Mouse (Mus musculus) brain, embryonic 14.5 days (tissue): ENCODE results near the gene Mvd. TPM values are rescaled to one million over a fixed set of nuclear protein-coding genes. Genes with fewer than 3 reads are reported as not detected.
A peak's percentile ranks its signal among the peaks of the same experiment; 100 is the strongest.

Experiments
- DNase-seq: peaks from one replicate; pipeline ENCODE4 v3.0.0-alpha.2; 2011; ENCODE audit warnings: low read depth
- CTCF ChIP-seq: fragments of 200-500 bp; IDR thresholded peaks from 2 replicates; pipeline ENCODE4 v1.5.1; 2012; ENCODE audit warnings: inconsistent platforms, mild to moderate bottlenecking, moderate library complexity, borderline replicate concordance; ENCODE audit not compliant: insufficient read depth, insufficient read length; ENCODE audit errors: extremely low read depth
- POLR2A ChIP-seq: fragments of 200-500 bp; IDR thresholded peaks from 2 replicates; pipeline ENCODE4 v1.6.1; 2012; ENCODE audit warnings: mild to moderate bottlenecking, inconsistent platforms, borderline replicate concordance; ENCODE audit not compliant: poor library complexity, insufficient read depth, insufficient read length, severe bottlenecking; ENCODE audit errors: extremely low read depth
- polyA plus RNA-seq: library from polyadenylated mRNA; depleted of rRNA; stranded (reverse); fragments of >200 nt; gene quantifications from 2 replicates; pipeline ENCODE4 v1.2.3, GENCODE M21; 2012

Gene Mvd
- polyA plus RNA-seq, 1 experiment: 60.8 TPM

GRCm38 (mm10) chr8:122432443-122433268, 10.6 kb downstream of the Mvd start, which contains the start of gene Cyba:
TSS of gene Cyba (minus strand) at chr8:122432930.
- no peak for TF ChIP-seq POLR2A
- no peak for TF ChIP-seq CTCF
- peak; percentile 56 for DNase-seq

GRCm38 (mm10) chr8:122431694-122432442, 11.4 kb downstream of the Mvd start:
- peak; percentile 3 for DNase-seq

GRCm38 (mm10) chr8:122430646-122431045, 12.6 kb downstream of the Mvd start:
- no peak for DNase-seq
- no peak for TF ChIP-seq POLR2A
- TF ChIP-seq CTCF: no peak

More at GRCm38 (mm10) chr8:122431694-122432442, 11.4 kb downstream of the Mvd start:
- TF ChIP-seq CTCF (no peak), POLR2A (no peak)

DNA sequence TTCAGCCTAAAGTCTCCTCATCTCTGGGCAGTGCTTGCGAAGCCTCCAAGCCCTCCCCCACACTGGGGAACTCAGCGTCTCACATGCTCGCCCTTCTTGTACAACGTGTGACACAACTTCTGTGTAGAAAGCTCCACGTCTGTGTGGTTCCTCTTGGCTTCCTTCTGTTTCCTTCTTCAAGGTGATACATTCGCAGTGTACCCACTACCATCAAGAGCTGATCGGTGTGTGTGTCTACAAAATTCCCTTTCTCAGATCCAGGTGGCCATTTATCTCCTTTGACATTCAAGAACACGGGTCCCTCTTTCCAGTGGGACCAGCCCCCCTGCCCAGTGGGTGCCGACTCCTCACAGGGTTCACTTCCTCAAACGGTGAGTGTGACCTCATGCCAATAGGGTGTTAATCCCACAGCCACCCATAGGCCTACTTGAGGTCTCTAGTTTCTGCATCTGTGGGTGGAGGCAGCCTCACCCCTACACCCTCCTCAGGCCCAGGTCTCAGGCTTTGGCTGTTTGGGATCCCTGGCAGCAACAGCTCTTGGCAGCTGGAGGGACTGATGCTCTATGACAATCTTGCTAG, 13.1 kb downstream of the Mvd start:
- TF ChIP-seq CTCF (no peak), POLR2A (no peak)
- no peak for DNase-seq

DNA sequence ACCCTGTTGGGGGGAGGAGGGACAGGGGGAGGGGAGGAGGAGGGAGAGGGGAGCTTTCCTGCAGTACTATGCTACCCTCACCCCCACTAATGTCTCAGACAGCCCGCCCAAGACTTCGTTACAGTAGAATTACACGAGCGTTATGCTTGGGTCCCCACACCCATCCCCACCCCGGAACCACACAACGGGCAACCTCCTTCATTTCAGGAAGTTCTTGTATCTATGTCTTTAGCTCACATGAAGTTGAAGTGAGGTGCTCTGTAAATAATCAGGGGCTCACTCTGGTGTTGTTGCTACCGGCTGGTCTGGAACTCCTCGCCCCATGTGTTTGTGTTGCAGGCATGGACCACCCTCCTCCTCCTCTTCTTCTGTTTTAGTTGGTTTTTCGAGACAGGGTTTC, 15.1 kb downstream of the Mvd start:
- TF ChIP-seq POLR2A (no peak), CTCF (no peak)
- DNase-seq: no peak

- no peak for DNase-seq
- TF ChIP-seq CTCF (no peak), POLR2A (no peak)
Observed at GRCm38 (mm10) chr8:122427607-122428006, 15.6 kb downstream of the Mvd start.

GRCm38 (mm10) chr8:122426145-122426544, 17.1 kb downstream of the Mvd start:
- TF ChIP-seq CTCF: no peak
- TF ChIP-seq POLR2A: no peak
- DNase-seq: no peak

- TF ChIP-seq CTCF: no peak
Observed at GRCm38 (mm10) chr8:122423659-122424058, 19.6 kb downstream of the Mvd start.

GRCm38 (mm10) chr8:122423217-122423616, 20.0 kb downstream of the Mvd start:
- peak; percentile 20 for DNase-seq

More at GRCm38 (mm10) chr8:122423659-122424058, 19.6 kb downstream of the Mvd start:
- DNase-seq: peak; percentile 18

GRCm38 (mm10) chr8:122421376-122422070, 21.7 kb downstream of the Mvd start, which contains the start of gene Il17c:
TSS of gene Il17c (plus strand) at chr8:122422020.
- TF ChIP-seq CTCF (no peak), POLR2A (no peak)
- no peak for DNase-seq

More at GRCm38 (mm10) chr8:122423217-122423616, 20.0 kb downstream of the Mvd start:
- no peak for TF ChIP-seq CTCF
- TF ChIP-seq POLR2A: no peak

- peak; percentile 41 for DNase-seq
Observed at GRCm38 (mm10) chr8:122419881-122420555, 23.2 kb downstream of the Mvd start.

More at GRCm38 (mm10) chr8:122419881-122420555, 23.2 kb downstream of the Mvd start:
- TF ChIP-seq CTCF: no peak
- TF ChIP-seq POLR2A: no peak
